Mouse (Mus musculus): Measurements from ENCODE around the gene Tnnt3. TPM values are rescaled to one million over a fixed set of nuclear protein-coding genes. Genes with fewer than 3 reads are reported as not detected.

Tnnt3 gene
- polyA plus RNA-seq, 1 experiment from 2014 or later = 1.0 TPM

GRCm38 (mm10) chr7:142560942-142561855 lies 62.6 kb downstream of the Tnnt3 start:
- Histone ChIP-seq H3K9ac (replicated peaks) (no peak overlapping the region), H3K27ac (no peak overlapping the region), H3K4me1 (replicated peaks) (peaks cover 26% of the 10 kb centered on the region), H3K36me3 (no peaks in the 10 kb centered on the region), H3K27me3 (0 out of 2 replicates have a peak, but pooled peaks cover 3% of the 10 kb centered on the region), H3K4me2 (replicated peaks) (no peak overlapping the region), H3K9me3 (no peaks in the 10 kb centered on the region), H3K4me3 (replicated peaks) (no peak overlapping the region)
- no peak for ATAC-seq
- 28% methylated on average over 18 of the region's 18 CpGs for WGBS

- 0 out of 2 replicates have a peak, but pooled peaks cover 3% of the 10 kb centered on the region for H3K27me3 ChIP-seq
- H3K27ac ChIP-seq = no peak overlapping the region
- no peak for ATAC-seq
- WGBS = 73% methylated on average over 4 of the region's 4 CpGs
- no peak overlapping the region for H3K4me3 ChIP-seq (replicated peaks)
- no peak overlapping the region for H3K4me2 ChIP-seq (replicated peaks)
- no peaks in the 10 kb centered on the region for H3K9me3 ChIP-seq
- H3K4me1 ChIP-seq (replicated peaks) = peaks cover 26% of the 10 kb centered on the region
- H3K36me3 ChIP-seq = no peaks in the 10 kb centered on the region
- H3K9ac ChIP-seq (replicated peaks) = no peak overlapping the region
Observed at GRCm38 (mm10) chr7:142561856-142562404, 63.3 kb downstream of the Tnnt3 start.

GRCm38 (mm10) chr7:142563168-142563567 lies 64.5 kb downstream of the Tnnt3 start:
- Histone ChIP-seq H3K36me3 (no peaks in the 10 kb centered on the region), H3K9ac (replicated peaks) (no peak overlapping the region), H3K4me1 (replicated peaks) (peaks cover 26% of the 10 kb centered on the region), H3K27me3 (0 out of 2 replicates have a peak, but pooled peaks cover 3% of the 10 kb centered on the region), H3K27ac (no peak overlapping the region), H3K4me3 (replicated peaks) (no peak overlapping the region), H3K9me3 (no peaks in the 10 kb centered on the region), H3K4me2 (replicated peaks) (no peak overlapping the region)
- ATAC-seq = 0 out of 2 replicates have a peak, but pooled peaks have one; percentile 24
- WGBS = 26% methylated on average over 6 of the region's 6 CpGs

- H3K9me3 ChIP-seq = no peaks in the 10 kb centered on the region
- 76% methylated on average over 11 of the region's 11 CpGs for WGBS
- ATAC-seq = no peak
Observed at GRCm38 (mm10) chr7:142564955-142565643, 66.5 kb downstream of the Tnnt3 start.

More at GRCm38 (mm10) chr7:142564955-142565643, 66.5 kb downstream of the Tnnt3 start:
- H3K4me2 ChIP-seq (replicated peaks) = no peak overlapping the region
- no peak overlapping the region for H3K9ac ChIP-seq (replicated peaks)
- H3K27ac ChIP-seq = no peak overlapping the region
- 0 out of 2 replicates have a peak, but pooled peaks cover 3% of the 10 kb centered on the region for H3K27me3 ChIP-seq
- H3K4me3 ChIP-seq (replicated peaks) = no peak overlapping the region
- peaks cover 35% of the 10 kb centered on the region for H3K4me1 ChIP-seq (replicated peaks)
- H3K36me3 ChIP-seq = no peaks in the 10 kb centered on the region

Other genes with a start within 250 kb of the Tnnt3 start
- not detected in 2 replicates for gene Gm2431, start 240.5 kb upstream of the Tnnt3 start, polyA plus RNA-seq (2015; fragmentation: Nextera tagmentation; extraction: Ambion mirVana)
- not detected in 2 replicates for gene Gm4559, start 224.5 kb upstream of the Tnnt3 start, polyA plus RNA-seq (2015; fragmentation: Nextera tagmentation; extraction: Ambion mirVana)
- not detected in 2 replicates for gene Krtap5-1, start 201.7 kb upstream of the Tnnt3 start, polyA plus RNA-seq (2015; fragmentation: Nextera tagmentation; extraction: Ambion mirVana)
- gene Krtap5-4, start 195.3 kb upstream of the Tnnt3 start, polyA plus RNA-seq (2015; fragmentation: Nextera tagmentation; extraction: Ambion mirVana) = not detected in 2 replicates
- 1.9 and 2.3 TPM in 2 replicates for gene Ifitm10, start 125.1 kb upstream of the Tnnt3 start, polyA plus RNA-seq (2015; fragmentation: Nextera tagmentation; extraction: Ambion mirVana)
- not detected in 2 replicates for gene Gm49369, start 116.2 kb upstream of the Tnnt3 start, polyA plus RNA-seq (2015; fragmentation: Nextera tagmentation; extraction: Ambion mirVana)
- 191 and 206 TPM in 2 replicates for gene Ctsd, start 110.8 kb upstream of the Tnnt3 start, polyA plus RNA-seq (2015; fragmentation: Nextera tagmentation; extraction: Ambion mirVana)
- gene Syt8, start 64.0 kb upstream of the Tnnt3 start, polyA plus RNA-seq (2015; fragmentation: Nextera tagmentation; extraction: Ambion mirVana) = not detected in 2 replicates
- 0.59 and 0.75 TPM in 2 replicates for gene Tnni2, start 57.0 kb upstream of the Tnnt3 start, polyA plus RNA-seq (2015; fragmentation: Nextera tagmentation; extraction: Ambion mirVana)
- gene Lsp1, start 38.0 kb upstream of the Tnnt3 start, polyA plus RNA-seq (2015; fragmentation: Nextera tagmentation; extraction: Ambion mirVana) = 6.5 and 6.9 TPM in 2 replicates
- 12.8 and 13.7 TPM in 2 replicates for gene Mrpl23, start 33.9 kb downstream of the Tnnt3 start, polyA plus RNA-seq (2015; fragmentation: Nextera tagmentation; extraction: Ambion mirVana)
- gene Igf2, start 168.0 kb downstream of the Tnnt3 start, polyA plus RNA-seq (2015; fragmentation: Nextera tagmentation; extraction: Ambion mirVana) = 96.3 and 112 TPM in 2 replicates
- not detected in 2 replicates for gene Gm49394, start 171.1 kb downstream of the Tnnt3 start, polyA plus RNA-seq (2015; fragmentation: Nextera tagmentation; extraction: Ambion mirVana)
- gene Ins2, start 244.5 kb downstream of the Tnnt3 start, polyA plus RNA-seq (2015; fragmentation: Nextera tagmentation; extraction: Ambion mirVana) = not detected in 2 replicates

All from midbrain, embryonic 13.5 days (tissue).